Mouse (Mus musculus): ENCODE results near the gene Tyro3. TPM values are rescaled to one million over a fixed set of nuclear protein-coding genes. Genes with fewer than 3 reads are reported as not detected.
A peak's percentile ranks its signal among the peaks of the same experiment; 100 is the strongest.

Gene Tyro3
- polyA plus RNA-seq, 1 experiment from 2014 or later: 15.7 TPM

- H3K36me3 ChIP-seq: peaks cover 61% of the 10 kb centered on the region
- no peak overlapping the region for H3K4me3 ChIP-seq (replicated peaks)
- no peak for ATAC-seq
- H3K4me2 ChIP-seq (replicated peaks): no peak overlapping the region
- H3K9ac ChIP-seq (replicated peaks): no peak overlapping the region
- no peak overlapping the region for H3K27ac ChIP-seq
- H3K9me3 ChIP-seq: no peaks in the 10 kb centered on the region
- 56% methylated on average over 4 of the region's 4 CpGs for WGBS
- H3K4me1 ChIP-seq (replicated peaks): peaks cover 24% of the 10 kb centered on the region
- H3K27me3 ChIP-seq: 0 out of 2 replicates have a peak, but pooled peaks cover 2% of the 10 kb centered on the region
These were observed 11.3 kb downstream of the Tyro3 start for GRCm38 (mm10) chr2:119808881-119809280.

- no peaks in the 10 kb centered on the region for H3K9me3 ChIP-seq
- no peak overlapping the region for H3K4me3 ChIP-seq (replicated peaks)
- H3K9ac ChIP-seq (replicated peaks): no peak overlapping the region
- H3K4me2 ChIP-seq (replicated peaks): no peak overlapping the region
- no peaks in the 10 kb centered on the region for H3K27me3 ChIP-seq
- H3K4me1 ChIP-seq (replicated peaks): 0 out of 2 replicates have a peak, but pooled peaks cover 4% of the 10 kb centered on the region
- no peak overlapping the region for H3K27ac ChIP-seq
- H3K36me3 ChIP-seq: peaks cover 66% of the 10 kb centered on the region
- 64% methylated on average over 12 of the region's 12 CpGs for WGBS
- ATAC-seq: no peak
These were observed 13.4 kb downstream of the Tyro3 start for GRCm38 (mm10) chr2:119810890-119811289.

- no peak overlapping the region for H3K4me2 ChIP-seq (replicated peaks)
- WGBS: 89% methylated on average over 14 of the region's 14 CpGs
- H3K27me3 ChIP-seq: no peaks in the 10 kb centered on the region
- H3K4me1 ChIP-seq (replicated peaks): 0 out of 2 replicates have a peak, but pooled peaks cover 4% of the 10 kb centered on the region
- H3K9ac ChIP-seq (replicated peaks): no peak overlapping the region
- H3K36me3 ChIP-seq: peaks cover 64% of the 10 kb centered on the region
- ATAC-seq: no peak
- no peak overlapping the region for H3K27ac ChIP-seq
- no peaks in the 10 kb centered on the region for H3K9me3 ChIP-seq
- no peak overlapping the region for H3K4me3 ChIP-seq (replicated peaks)
These were observed 14.1 kb downstream of the Tyro3 start for GRCm38 (mm10) chr2:119811490-119812146.

- 74% methylated on average over 7 of the region's 7 CpGs for WGBS
- Histone ChIP-seq H3K4me3 (replicated peaks) (no peak overlapping the region), H3K27ac (no peak overlapping the region), H3K27me3 (no peaks in the 10 kb centered on the region), H3K36me3 (peaks cover 54% of the 10 kb centered on the region), H3K9ac (replicated peaks) (no peak overlapping the region), H3K4me1 (replicated peaks) (no peaks in the 10 kb centered on the region), H3K4me2 (replicated peaks) (no peak overlapping the region), H3K9me3 (no peaks in the 10 kb centered on the region)
- no peak for ATAC-seq
These were observed 16.9 kb downstream of the Tyro3 start for GRCm38 (mm10) chr2:119814376-119814933.

GRCm38 (mm10) chr2:119816611-119817010 is 19.1 kb downstream of the Tyro3 start:
- H3K9me3 ChIP-seq: no peaks in the 10 kb centered on the region
- whole genome bisulfite sequencing: 92% methylated on average over 13 of the region's 13 CpGs
- H3K4me1 ChIP-seq (replicated peaks): no peaks in the 10 kb centered on the region
- no peak overlapping the region for H3K9ac ChIP-seq (replicated peaks)
- peaks cover 33% of the 10 kb centered on the region for H3K36me3 ChIP-seq
- no peak overlapping the region for H3K4me2 ChIP-seq (replicated peaks)
- H3K27ac ChIP-seq: no peak overlapping the region
- no peaks in the 10 kb centered on the region for H3K27me3 ChIP-seq
- H3K4me3 ChIP-seq (replicated peaks): no peak overlapping the region
- ATAC-seq: no peak

- peak; percentile 63; the same call in 1 of the 2 replicates for ATAC-seq
- WGBS: 91% methylated on average over 5 of the region's 5 CpGs
- H3K27ac ChIP-seq: no peak overlapping the region
These were observed 19.5 kb downstream of the Tyro3 start for GRCm38 (mm10) chr2:119817047-119817446.

GRCm38 (mm10) chr2:119818668-119819272 is 21.2 kb downstream of the Tyro3 start:
- Histone ChIP-seq H3K4me2 (replicated peaks) (no peak overlapping the region), H3K36me3 (peaks cover 18% of the 10 kb centered on the region), H3K27me3 (no peaks in the 10 kb centered on the region), H3K9me3 (no peaks in the 10 kb centered on the region), H3K27ac (no peak overlapping the region), H3K9ac (replicated peaks) (no peak overlapping the region), H3K4me1 (replicated peaks) (no peaks in the 10 kb centered on the region), H3K4me3 (replicated peaks) (no peak overlapping the region)
- WGBS: 73% methylated on average over 9 of the region's 9 CpGs
- no peak for ATAC-seq

More at GRCm38 (mm10) chr2:119817047-119817446, 19.5 kb downstream of the Tyro3 start:
- Histone ChIP-seq H3K4me3 (replicated peaks) (no peak overlapping the region), H3K36me3 (peaks cover 29% of the 10 kb centered on the region), H3K27me3 (no peaks in the 10 kb centered on the region), H3K4me1 (replicated peaks) (no peaks in the 10 kb centered on the region), H3K9ac (replicated peaks) (peak overlapping the region; percentile 20; the same call in 1 of the 2 replicates), H3K4me2 (replicated peaks) (no peak overlapping the region), H3K9me3 (no peaks in the 10 kb centered on the region)

- Histone ChIP-seq H3K4me1 (replicated peaks) (no peaks in the 10 kb centered on the region), H3K9ac (replicated peaks) (no peak overlapping the region), H3K4me3 (replicated peaks) (no peak overlapping the region), H3K4me2 (replicated peaks) (no peak overlapping the region), H3K9me3 (no peaks in the 10 kb centered on the region), H3K27ac (no peak overlapping the region), H3K36me3 (peaks cover 12% of the 10 kb centered on the region), H3K27me3 (no peaks in the 10 kb centered on the region)
- WGBS: 85% methylated on average over 9 of the region's 9 CpGs
- ATAC-seq: no peak
These were observed 23.6 kb downstream of the Tyro3 start for GRCm38 (mm10) chr2:119821136-119821535.

- Histone ChIP-seq H3K27me3 (no peaks in the 10 kb centered on the region), H3K9ac (replicated peaks) (no peak overlapping the region), H3K9me3 (no peaks in the 10 kb centered on the region), H3K4me1 (replicated peaks) (no peaks in the 10 kb centered on the region), H3K27ac (no peak overlapping the region), H3K36me3 (no peaks in the 10 kb centered on the region), H3K4me3 (replicated peaks) (no peak overlapping the region), H3K4me2 (replicated peaks) (no peak overlapping the region)
- WGBS: 75% methylated on average over 2 of the region's 2 CpGs
- no peak for ATAC-seq
These were observed 33.0 kb downstream of the Tyro3 start for GRCm38 (mm10) chr2:119830579-119830978.

GRCm38 (mm10) chr2:119834231-119834630 is 36.7 kb downstream of the Tyro3 start:
- H3K4me1 ChIP-seq (replicated peaks): no peaks in the 10 kb centered on the region
- no peak overlapping the region for H3K4me3 ChIP-seq (replicated peaks)
- ATAC-seq: no peak
- 94% methylated on average over 4 of the region's 4 CpGs for WGBS
- no peak overlapping the region for H3K9ac ChIP-seq (replicated peaks)
- no peaks in the 10 kb centered on the region for H3K9me3 ChIP-seq
- H3K27me3 ChIP-seq: no peaks in the 10 kb centered on the region
- no peaks in the 10 kb centered on the region for H3K36me3 ChIP-seq
- no peak overlapping the region for H3K27ac ChIP-seq
- H3K4me2 ChIP-seq (replicated peaks): no peak overlapping the region

GRCm38 (mm10) chr2:119837616-119838015 is 40.1 kb downstream of the Tyro3 start:
- WGBS: 89% methylated on average over 7 of the region's 7 CpGs
- no peak overlapping the region for H3K9ac ChIP-seq (replicated peaks)

GRCm38 (mm10) chr2:119838363-119839156 is 41.0 kb downstream of the Tyro3 start:
- ATAC-seq: no peak
- H3K27ac ChIP-seq: no peak overlapping the region
- H3K27me3 ChIP-seq: no peaks in the 10 kb centered on the region
- H3K36me3 ChIP-seq: no peaks in the 10 kb centered on the region
- H3K9me3 ChIP-seq: no peaks in the 10 kb centered on the region
- no peaks in the 10 kb centered on the region for H3K4me1 ChIP-seq (replicated peaks)
- no peak overlapping the region for H3K9ac ChIP-seq (replicated peaks)
- no peak overlapping the region for H3K4me2 ChIP-seq (replicated peaks)
- 80% methylated on average over 11 of the region's 11 CpGs for WGBS
- H3K4me3 ChIP-seq (replicated peaks): no peak overlapping the region

More at GRCm38 (mm10) chr2:119837616-119838015, 40.1 kb downstream of the Tyro3 start:
- H3K4me2 ChIP-seq (replicated peaks): no peak overlapping the region
- H3K4me3 ChIP-seq (replicated peaks): no peak overlapping the region
- no peaks in the 10 kb centered on the region for H3K9me3 ChIP-seq
- H3K27ac ChIP-seq: no peak overlapping the region
- no peaks in the 10 kb centered on the region for H3K4me1 ChIP-seq (replicated peaks)
- ATAC-seq: no peak
- H3K36me3 ChIP-seq: no peaks in the 10 kb centered on the region
- no peaks in the 10 kb centered on the region for H3K27me3 ChIP-seq

Data from midbrain, embryonic 13.5 days (tissue).